Mouse (Mus musculus): Measurements from ENCODE around the gene Itga3. TPM values are rescaled to one million over a fixed set of nuclear protein-coding genes. Genes with fewer than 3 reads are reported as not detected.
"Not testable (repeated sequence)": the region's sequence is repeated elsewhere in the genome, so short reads cannot be mapped to it uniquely, and the experiment has no call there.

Itga3 gene
- polyA plus RNA-seq, 1 experiment, result 14.0 TPM

GRCm38 (mm10) chr11:95036521-95036920 is 40.1 kb downstream of the Itga3 start:
- DNase-seq (ENCODE audit: extremely low spot score in 1 of 2, low spot score in 1 of 2), result no peak

GRCm38 (mm10) chr11:95034902-95035301 is 41.7 kb downstream of the Itga3 start:
- DNase-seq (ENCODE audit: extremely low spot score in 1 of 2, low spot score in 1 of 2), result peak in 1 of 2 experiments; percentile 75

DNA sequence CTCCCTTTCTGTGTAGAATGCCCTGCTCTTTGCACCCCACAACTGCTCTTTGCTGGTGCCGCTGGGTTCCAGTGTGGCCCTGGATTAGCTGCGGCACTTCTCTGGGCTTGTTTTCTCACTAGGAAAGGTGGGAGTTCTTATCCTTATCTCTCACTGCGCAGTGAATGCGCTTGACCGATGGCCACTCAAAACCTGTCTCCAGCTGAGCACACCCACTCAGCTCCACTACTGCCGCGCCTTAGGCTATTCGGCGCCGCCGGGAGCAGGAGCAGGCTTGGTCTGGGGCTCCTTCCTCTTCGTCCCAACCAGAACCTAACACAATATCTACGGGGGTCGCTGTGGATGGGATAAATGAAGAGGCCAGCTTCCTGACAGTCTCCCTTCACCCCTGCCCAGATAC is 43.0 kb downstream of the Itga3 start:
- no peak for DNase-seq (ENCODE audit: extremely low spot score in 1 of 2, low spot score in 1 of 2)

DNA sequence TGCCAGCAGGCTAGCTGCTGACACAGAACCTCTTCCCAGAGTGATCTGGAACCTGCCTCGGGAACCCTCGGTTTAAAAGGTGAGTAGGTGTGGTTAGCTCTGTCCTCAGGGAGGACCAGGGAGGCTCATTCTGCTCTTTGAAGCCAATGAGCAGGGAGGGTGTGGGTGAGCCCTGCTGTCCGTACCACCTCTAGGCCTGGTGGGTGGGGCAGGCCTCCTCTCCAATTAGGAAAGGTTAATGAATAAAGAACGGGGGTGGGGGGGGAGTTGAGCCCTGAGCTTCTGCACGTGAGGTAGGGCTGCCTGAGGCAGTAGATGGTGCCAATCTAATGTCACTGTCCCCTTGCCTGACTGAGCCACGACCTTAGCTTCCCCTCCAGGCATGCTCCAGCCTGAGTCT is 43.7 kb downstream of the Itga3 start:
- no peak for DNase-seq (ENCODE audit: extremely low spot score in 1 of 2, low spot score in 1 of 2)

- no peak for DNase-seq (ENCODE audit: extremely low spot score in 1 of 2, low spot score in 1 of 2)
Measured at GRCm38 (mm10) chr11:95027850-95028470, 48.6 kb downstream of the Itga3 start.

- DNase-seq (ENCODE audit: extremely low spot score in 1 of 2, low spot score in 1 of 2), result no peak
Measured at GRCm38 (mm10) chr11:95026849-95027248, 49.8 kb downstream of the Itga3 start.

DNA sequence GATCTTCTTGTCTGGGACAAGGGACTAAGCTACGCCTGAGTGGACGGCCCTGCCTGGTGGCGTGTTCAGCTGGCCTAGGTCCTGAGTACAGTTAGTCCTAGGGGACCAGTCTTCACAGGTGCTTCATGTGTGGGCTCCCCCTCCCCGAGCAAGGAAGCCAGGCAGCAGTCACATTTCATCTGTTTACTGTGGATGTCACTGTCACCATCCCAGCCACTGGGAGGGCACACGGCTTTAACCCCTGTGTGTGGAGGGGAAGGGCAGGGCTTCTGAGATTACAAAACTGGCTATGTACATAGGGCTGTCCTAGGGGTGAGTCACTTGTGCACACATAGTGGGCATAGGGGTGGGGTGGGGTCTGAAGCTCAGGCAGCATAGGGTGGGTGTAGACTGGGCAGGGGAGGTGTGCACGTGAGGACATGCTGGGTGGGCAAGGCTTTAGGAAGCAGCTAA is 50.5 kb downstream of the Itga3 start:
- no peak for DNase-seq (ENCODE audit: extremely low spot score in 1 of 2, low spot score in 1 of 2)

DNA sequence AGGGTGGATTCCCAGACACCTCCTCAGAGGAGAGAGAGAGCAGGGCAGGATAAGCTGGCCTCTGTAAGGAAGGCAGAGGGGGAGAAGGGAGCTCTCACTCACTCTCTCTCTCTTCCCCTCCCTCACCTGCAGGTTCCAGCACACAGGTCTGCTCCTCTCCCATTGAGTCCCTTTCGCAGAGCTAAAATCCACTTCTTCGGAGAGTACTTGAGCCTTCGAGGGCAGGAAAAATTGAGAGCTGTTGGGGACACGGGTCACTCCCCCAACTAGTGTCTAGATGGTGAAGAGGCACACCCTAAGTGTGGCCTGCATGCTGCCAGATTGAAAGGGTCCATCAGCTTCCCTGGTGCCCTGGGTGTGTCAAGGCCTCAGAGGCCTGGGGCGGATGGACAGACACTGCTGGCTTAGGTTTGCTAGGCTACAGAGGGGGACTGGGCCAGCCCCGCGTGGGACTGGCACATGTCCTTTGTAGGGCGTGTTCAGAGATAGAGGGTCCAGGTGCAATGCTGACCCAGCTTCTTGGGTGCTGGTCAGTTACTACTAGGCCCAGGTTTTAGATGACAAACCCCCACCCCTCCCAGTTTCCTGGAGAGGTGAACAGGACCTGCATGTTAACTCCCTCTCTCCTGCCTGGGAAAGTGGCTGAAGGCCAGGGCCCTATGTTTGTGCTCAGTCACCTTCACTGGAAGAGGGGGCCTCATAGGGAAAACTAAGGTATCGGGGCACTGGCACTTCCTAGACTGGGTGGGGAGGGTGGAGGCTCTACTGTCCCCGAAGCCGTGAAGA is 51.2 kb downstream of the Itga3 start:
- DNase-seq (ENCODE audit: extremely low spot score in 1 of 2, low spot score in 1 of 2), result no peak

DNA sequence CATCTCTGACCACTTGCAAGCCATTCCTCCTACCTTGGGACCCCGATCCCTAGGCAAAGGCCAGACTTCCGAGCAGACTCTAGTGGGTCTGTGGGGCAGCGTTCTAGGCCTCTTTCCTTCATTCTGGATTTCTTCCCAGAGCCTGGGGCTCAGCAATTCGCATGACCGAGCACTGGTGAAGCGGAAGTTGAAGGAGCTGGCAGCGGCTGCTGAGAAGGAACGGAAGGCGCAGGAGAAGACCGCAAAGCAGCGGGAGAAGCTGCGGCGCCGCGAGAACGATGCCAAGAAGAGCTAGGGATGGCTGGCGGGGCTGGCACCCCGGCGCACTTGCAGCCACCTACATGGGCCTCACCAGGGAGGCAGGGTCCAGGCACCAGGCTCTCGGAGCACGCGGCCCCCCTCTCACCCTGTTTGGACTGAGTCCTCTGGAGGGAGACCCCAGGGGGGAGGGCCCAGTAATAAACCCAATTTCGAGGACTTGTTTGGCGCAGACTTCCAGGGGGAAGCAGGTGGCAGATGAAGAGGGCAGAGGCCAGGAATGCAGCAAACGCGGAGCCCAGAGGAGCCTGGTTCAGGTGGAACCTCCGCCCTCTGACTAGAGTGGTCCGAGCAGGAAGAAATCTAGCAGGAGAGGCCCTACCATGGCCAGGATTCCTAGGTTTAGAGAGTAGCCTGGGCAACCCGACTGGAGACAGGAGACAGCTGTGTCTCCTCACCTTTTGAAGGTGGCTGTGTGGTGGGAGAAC is 52.0 kb downstream of the Itga3 start:
- peak in 1 of 2 experiments; percentile 64 for DNase-seq (ENCODE audit: extremely low spot score in 1 of 2, low spot score in 1 of 2)

DNA sequence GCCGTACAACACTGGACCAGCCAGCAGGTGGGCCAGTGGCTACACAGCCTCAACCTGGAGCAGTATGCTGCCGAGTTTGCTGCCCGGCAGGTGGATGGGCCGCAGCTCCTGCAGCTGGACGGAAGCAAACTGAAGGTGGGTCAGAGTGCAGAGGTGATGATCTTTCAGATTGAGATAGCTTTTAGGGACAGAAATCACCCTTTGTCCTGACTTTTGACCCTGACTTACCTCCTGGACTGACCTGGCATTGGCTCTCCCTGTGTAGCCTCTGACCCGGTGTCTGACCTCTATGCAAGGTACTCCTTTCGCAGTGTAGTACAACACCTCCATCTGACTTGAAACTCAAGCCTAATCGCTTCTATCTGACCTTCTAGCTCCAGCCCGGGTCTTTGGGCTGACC is 53.1 kb downstream of the Itga3 start:
- DNase-seq (ENCODE audit: extremely low spot score in 1 of 2, low spot score in 1 of 2), result no peak

GRCm38 (mm10) chr11:95022237-95022992 is 54.2 kb downstream of the Itga3 start:
- DNase-seq (ENCODE audit: extremely low spot score in 1 of 2, low spot score in 1 of 2), result no peak

- no peak for DNase-seq (ENCODE audit: extremely low spot score in 1 of 2, low spot score in 1 of 2)
Measured at GRCm38 (mm10) chr11:95015484-95015883, 61.1 kb downstream of the Itga3 start.

DNA sequence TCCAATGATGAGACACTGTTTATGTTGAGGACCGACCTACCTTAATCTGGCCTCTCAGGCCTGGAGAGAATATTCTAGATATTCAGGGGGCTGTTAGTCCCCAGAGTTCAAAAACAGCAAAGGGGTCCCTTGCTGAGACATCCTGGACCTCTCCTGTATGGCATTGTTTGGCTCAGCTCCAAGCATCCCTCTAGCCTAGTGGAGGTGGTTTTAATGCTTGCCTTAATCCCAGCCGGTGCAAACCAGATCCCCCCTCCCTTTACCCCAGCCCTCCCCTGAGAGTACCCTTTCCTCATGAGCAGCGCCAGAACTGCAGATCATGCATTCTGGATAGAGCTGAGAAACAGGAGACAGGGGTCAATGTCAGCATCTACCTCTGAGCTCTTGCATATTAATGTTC is 64.1 kb downstream of the Itga3 start:
- DNase-seq (ENCODE audit: extremely low spot score in 1 of 2, low spot score in 1 of 2), result no peak

GRCm38 (mm10) chr11:95012075-95012474 is 64.5 kb downstream of the Itga3 start:
- DNase-seq (ENCODE audit: extremely low spot score in 1 of 2, low spot score in 1 of 2), result no peak

DNA sequence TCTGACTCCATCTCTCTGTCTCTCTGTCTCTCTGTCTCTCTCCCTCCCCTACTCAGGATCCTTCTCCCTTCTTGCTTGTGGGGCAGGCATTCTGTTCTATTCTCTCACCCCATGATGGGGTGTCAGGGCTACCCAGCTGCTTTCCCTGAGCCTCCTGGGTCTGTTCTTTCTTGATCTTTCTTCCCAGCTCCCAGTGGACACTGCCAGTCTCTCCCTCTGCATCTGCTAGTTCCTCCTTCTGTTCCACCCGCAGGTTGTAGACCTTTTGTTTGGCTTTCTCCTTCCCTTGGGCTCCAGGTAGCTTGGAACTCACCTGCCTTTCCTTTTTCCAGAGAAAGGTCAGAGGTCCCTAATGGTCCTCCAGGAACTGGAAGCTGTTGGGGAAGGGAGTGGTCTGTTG is 65.2 kb downstream of the Itga3 start:
- DNase-seq (ENCODE audit: extremely low spot score in 1 of 2, low spot score in 1 of 2), result no peak

GRCm38 (mm10) chr11:95010841-95011403 is 65.7 kb downstream of the Itga3 start:
- not testable (repeated sequence) for DNase-seq (ENCODE audit: extremely low spot score in 1 of 2, low spot score in 1 of 2)

DNA sequence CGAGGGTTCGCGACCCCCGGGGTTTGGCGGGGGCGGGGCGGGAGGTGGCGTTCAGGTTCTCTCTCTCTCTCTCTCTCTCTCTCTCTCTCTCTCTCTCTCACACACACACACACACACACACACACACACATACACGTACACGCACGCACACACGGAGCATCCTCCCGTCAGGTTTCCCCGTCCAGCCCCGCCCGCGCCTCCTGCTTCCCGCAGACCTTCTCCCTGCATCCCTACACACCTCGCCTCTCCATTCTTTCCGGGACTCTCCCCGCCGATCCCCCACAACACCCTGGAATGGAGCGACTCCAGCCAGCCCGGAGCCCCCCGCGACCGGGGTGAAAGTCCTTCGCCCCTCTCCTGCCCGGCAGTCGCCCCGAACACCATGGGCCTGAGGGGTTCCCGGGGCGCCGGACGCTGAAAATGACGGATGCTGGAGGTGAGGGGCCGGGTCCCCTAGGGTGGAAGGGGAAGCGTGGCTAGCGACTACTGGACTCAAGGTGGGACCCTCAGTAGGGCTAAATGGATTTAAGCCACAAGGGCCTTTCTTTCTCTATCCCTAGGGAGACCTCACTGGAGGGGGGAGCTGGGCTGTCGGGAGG is 66.4 kb downstream of the Itga3 start:
- peak in 1 of 2 experiments; percentile 59 for DNase-seq (ENCODE audit: extremely low spot score in 1 of 2, low spot score in 1 of 2)

GRCm38 (mm10) chr11:95009629-95010014 is 67.0 kb downstream of the Itga3 start, which contains the start of gene Samd14:
Gene Samd14, plus strand, starts transcription at chr11:95009879.
- peak in 1 of 2 experiments; percentile 53 for DNase-seq (ENCODE audit: extremely low spot score in 1 of 2, low spot score in 1 of 2)

DNA sequence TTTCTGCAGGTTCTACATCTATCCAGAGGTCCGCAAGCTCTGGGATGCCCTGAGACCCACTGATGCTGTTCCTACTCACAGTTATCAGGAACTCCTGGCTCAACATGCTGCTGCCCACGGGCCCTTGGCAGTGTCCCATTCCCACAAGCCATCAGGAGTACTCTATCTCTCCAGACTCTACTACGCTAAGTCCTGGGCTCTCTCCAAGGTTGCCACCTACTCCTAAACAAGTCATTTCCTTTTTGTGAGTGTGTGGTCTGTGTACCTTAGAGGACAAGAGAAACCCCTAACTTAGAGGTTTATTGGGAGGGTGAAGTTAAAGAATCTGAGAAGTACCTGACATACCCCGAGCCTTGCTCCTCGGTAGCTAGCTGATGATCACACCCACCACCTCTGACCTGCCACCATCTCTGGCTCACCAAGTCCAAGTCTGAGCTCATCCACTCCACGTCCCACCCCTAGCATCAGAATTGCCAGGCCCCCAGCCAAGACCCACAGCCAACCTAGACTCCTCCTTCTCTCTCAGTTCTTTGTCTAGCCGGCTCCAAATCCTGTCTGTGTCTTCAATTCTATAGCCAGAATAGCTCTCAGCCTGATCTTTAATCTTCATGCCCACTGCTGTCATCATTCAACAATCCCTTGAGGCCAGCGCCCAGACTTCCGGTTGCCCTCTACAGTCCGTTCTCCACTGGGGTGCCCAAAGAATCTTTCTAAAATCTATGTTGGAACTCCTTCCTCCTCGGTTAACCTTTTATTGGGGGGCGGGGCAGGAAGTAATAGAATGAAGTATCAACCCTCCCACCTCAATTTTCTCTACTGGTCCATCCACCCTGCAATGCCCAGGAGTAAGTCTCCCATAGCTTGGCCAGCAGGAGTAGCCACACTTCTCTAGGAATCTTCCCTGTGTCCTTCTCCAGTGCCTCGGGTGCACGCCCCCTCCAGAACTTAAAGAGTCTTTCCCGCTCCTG is 67.7 kb downstream of the Itga3 start:
- no peak for DNase-seq (ENCODE audit: extremely low spot score in 1 of 2, low spot score in 1 of 2)

All from frontal cortex, adult 2 months (tissue).